Mouse (Mus musculus): Measurements from ENCODE around the gene Lsm6.
A peak's percentile ranks its signal among the peaks of the same experiment; 100 is the strongest.
"Not testable (repeated sequence)": the region's sequence is repeated elsewhere in the genome, so short reads cannot be mapped to it uniquely, and the experiment has no call there.

Gene Lsm6

GRCm38 (mm10) chr8:78820673-78821310 is at the start of gene Lsm6:
TSS of gene Lsm6 (minus strand) at chr8:78821140.
- peak; percentile 99 for DNase-seq (ENCODE audit: low read depth, low spot score)

GRCm38 (mm10) chr8:78867036-78867435 is 46.1 kb upstream of the Lsm6 start:
- no peak for DNase-seq (ENCODE audit: low read depth, low spot score)

- no peak for DNase-seq (ENCODE audit: low read depth, low spot score)
Observed at GRCm38 (mm10) chr8:78863001-78863400, 42.1 kb upstream of the Lsm6 start.

GRCm38 (mm10) chr8:78862046-78862445 is 41.1 kb upstream of the Lsm6 start:
- DNase-seq (ENCODE audit: low read depth, low spot score): no peak

GRCm38 (mm10) chr8:78860789-78861188 is 39.8 kb upstream of the Lsm6 start:
- no peak for DNase-seq (ENCODE audit: low read depth, low spot score)

- DNase-seq (ENCODE audit: low read depth, low spot score): no peak
Observed at GRCm38 (mm10) chr8:78857421-78857820, 36.5 kb upstream of the Lsm6 start.

- DNase-seq (ENCODE audit: low read depth, low spot score): no peak
Observed at GRCm38 (mm10) chr8:78852279-78852678, 31.3 kb upstream of the Lsm6 start.

GRCm38 (mm10) chr8:78847240-78847639 is 26.3 kb upstream of the Lsm6 start:
- DNase-seq (ENCODE audit: low read depth, low spot score): no peak

- no peak for DNase-seq (ENCODE audit: low read depth, low spot score)
Observed at GRCm38 (mm10) chr8:78844559-78844958, 23.6 kb upstream of the Lsm6 start.

GRCm38 (mm10) chr8:78838656-78839413 is 17.9 kb upstream of the Lsm6 start:
- DNase-seq (ENCODE audit: low read depth, low spot score): no peak

GRCm38 (mm10) chr8:78836091-78836490 is 15.2 kb upstream of the Lsm6 start:
- DNase-seq (ENCODE audit: low read depth, low spot score): no peak

GRCm38 (mm10) chr8:78828414-78828813 is 7.5 kb upstream of the Lsm6 start:
- DNase-seq (ENCODE audit: low read depth, low spot score): no peak

- no peak for DNase-seq (ENCODE audit: low read depth, low spot score)
Observed at GRCm38 (mm10) chr8:78824515-78824914, 3.6 kb upstream of the Lsm6 start.

GRCm38 (mm10) chr8:78819973-78820372 is 967 bp downstream of the Lsm6 start:
- DNase-seq (ENCODE audit: low read depth, low spot score): not testable (repeated sequence)

GRCm38 (mm10) chr8:78814743-78815142 is 6.2 kb downstream of the Lsm6 start:
- DNase-seq (ENCODE audit: low read depth, low spot score): no peak

GRCm38 (mm10) chr8:78813021-78813420 is 7.9 kb downstream of the Lsm6 start:
- DNase-seq (ENCODE audit: low read depth, low spot score): no peak

- no peak for DNase-seq (ENCODE audit: low read depth, low spot score)
Observed at GRCm38 (mm10) chr8:78812446-78812845, 8.5 kb downstream of the Lsm6 start.

- DNase-seq (ENCODE audit: low read depth, low spot score): no peak
Observed at GRCm38 (mm10) chr8:78811748-78812147, 9.2 kb downstream of the Lsm6 start.

- no peak for DNase-seq (ENCODE audit: low read depth, low spot score)
Observed at GRCm38 (mm10) chr8:78810207-78810675, 10.7 kb downstream of the Lsm6 start.

- DNase-seq (ENCODE audit: low read depth, low spot score): no peak
Observed at GRCm38 (mm10) chr8:78809454-78810206, 11.3 kb downstream of the Lsm6 start.

GRCm38 (mm10) chr8:78808888-78809287 is 12.1 kb downstream of the Lsm6 start:
- DNase-seq (ENCODE audit: low read depth, low spot score): no peak

- DNase-seq (ENCODE audit: low read depth, low spot score): no peak
Observed at GRCm38 (mm10) chr8:78808439-78808838, 12.5 kb downstream of the Lsm6 start.
